Mouse (Mus musculus) kidney, adult 2 months (tissue): ENCODE measurements around the gene St8sia1. TPM values are rescaled to one million over a fixed set of nuclear protein-coding genes. Genes with fewer than 3 reads are reported as not detected.
A peak's percentile ranks its signal among the peaks of the same experiment; 100 is the strongest.

Experiments
- DNase-seq: peaks from one replicate; pipeline ENCODE4 v3.0.0; 2021
- H3K27ac ChIP-seq: fragments of 200-500 bp; 2 replicates; pipeline ENCODE4 v1.5.1; 2012; ENCODE audit warnings: low read depth, low read length, control low read depth, inconsistent platforms; ENCODE audit not compliant: insufficient read depth
- H3K27me3 ChIP-seq: fragments of 200-500 bp; replicated peaks from 2 replicates; pipeline ENCODE4 v1.6.1; 2012; ENCODE audit warnings: mild to moderate bottlenecking, moderate library complexity, low read length, inconsistent platforms; ENCODE audit not compliant: control insufficient read depth, insufficient read depth
- H3K36me3 ChIP-seq: fragments of 200-500 bp; 2 replicates; pipeline ENCODE4 v1.6.1; 2012; ENCODE audit warnings: mild to moderate bottlenecking, moderate library complexity, low read length, inconsistent platforms; ENCODE audit not compliant: control insufficient read depth, insufficient read depth
- H3K4me1 ChIP-seq: fragments of 200-500 bp; 2 replicates; pipeline ENCODE4 v1.6.1; 2011; ENCODE audit warnings: low read length; ENCODE audit not compliant: control insufficient read depth, insufficient read depth
- H3K4me3 ChIP-seq: fragments of 200-500 bp; 2 replicates; pipeline ENCODE4 v1.5.1; 2011; ENCODE audit warnings: mild to moderate bottlenecking, low read depth, low read length, control low read depth; ENCODE audit not compliant: insufficient read depth
- CTCF ChIP-seq: fragments of 200-500 bp; conservative IDR thresholded peaks from 2 replicates; pipeline ENCODE4 v1.5.1; 2011; ENCODE audit warnings: low read depth, mild to moderate bottlenecking, control low read depth, low read length, moderate library complexity, mixed read lengths; ENCODE audit not compliant: insufficient read depth, insufficient read length
- POLR2A ChIP-seq: fragments of 200-500 bp; IDR thresholded peaks from one replicate; pipeline ENCODE4 v1.6.1; 2011; ENCODE audit warnings: low read depth, low read length, control low read depth
- WGBS: fragments of 180-500 bp; shearing (Covaris S2); methylation state at CpG from one replicate; pipeline ENCODE4 v1.1.7; 2018; 5-methylcytosine and 5-hydroxymethylcytosine counted together
- polyA plus RNA-seq: library from polyadenylated mRNA; depleted of rRNA; stranded (reverse); fragments of >200 nt; gene quantifications from 2 replicates; pipeline ENCODE4 v1.2.3, GENCODE M21; 2012

St8sia1 gene
- polyA plus RNA-seq, 1 experiment, result 14.3 TPM

GRCm38 (mm10) chr6:142862265-142862664, 102.0 kb downstream of the St8sia1 start:
- DNase-seq, result no peak
- TF ChIP-seq POLR2A, result no peak
- no peak for TF ChIP-seq CTCF
- 96% methylated on average over 3 of the region's 3 CpGs for WGBS
- Histone ChIP-seq H3K4me1 (peaks cover 8% of the 10 kb centered on the region; the same call in 1 of the 2 replicates), H3K27me3 (no peaks in the 10 kb centered on the region), H3K4me3 (no peak overlapping the region), H3K36me3 (no peaks in the 10 kb centered on the region; the same call in 1 of the 2 replicates), H3K27ac (no peak overlapping the region)

- Histone ChIP-seq H3K36me3 (no peaks in the 10 kb centered on the region; the same call in 1 of the 2 replicates), H3K4me1 (peaks cover 8% of the 10 kb centered on the region; the same call in 1 of the 2 replicates), H3K27me3 (no peaks in the 10 kb centered on the region), H3K4me3 (no peak overlapping the region), H3K27ac (peak overlapping the region; percentile 94)
- DNase-seq, result peak; percentile 75
- 38% methylated on average over 1 of the region's 1 CpGs for WGBS
- TF ChIP-seq CTCF (no peak), POLR2A (no peak)
Observed at GRCm38 (mm10) chr6:142860396-142860795, 103.9 kb downstream of the St8sia1 start.

GRCm38 (mm10) chr6:142859946-142860345, 104.3 kb downstream of the St8sia1 start:
- 56% methylated on average over 4 of the region's 4 CpGs for WGBS

GRCm38 (mm10) chr6:142858937-142859336, 105.3 kb downstream of the St8sia1 start:
- H3K4me3 ChIP-seq, result no peak overlapping the region
- 82% methylated on average over 2 of the region's 2 CpGs for WGBS
- no peak overlapping the region for H3K27ac ChIP-seq
- peaks cover 8% of the 10 kb centered on the region; the same call in 1 of the 2 replicates for H3K4me1 ChIP-seq
- no peaks in the 10 kb centered on the region; the same call in 1 of the 2 replicates for H3K36me3 ChIP-seq
- H3K27me3 ChIP-seq, result no peaks in the 10 kb centered on the region
- DNase-seq, result peak; percentile 57
- TF ChIP-seq POLR2A, result no peak
- peak; percentile 56 for TF ChIP-seq CTCF

More at GRCm38 (mm10) chr6:142859946-142860345, 104.3 kb downstream of the St8sia1 start:
- no peak overlapping the region for H3K4me3 ChIP-seq
- H3K36me3 ChIP-seq, result no peaks in the 10 kb centered on the region; the same call in 1 of the 2 replicates
- no peaks in the 10 kb centered on the region for H3K27me3 ChIP-seq
- H3K4me1 ChIP-seq, result peaks cover 8% of the 10 kb centered on the region; the same call in 1 of the 2 replicates
- TF ChIP-seq CTCF, result no peak
- peak overlapping the region; percentile 88 for H3K27ac ChIP-seq
- DNase-seq, result peak; percentile 76

- H3K4me1 ChIP-seq, result peaks cover 8% of the 10 kb centered on the region; the same call in 1 of the 2 replicates
- H3K4me3 ChIP-seq, result no peak overlapping the region
- 63% methylated on average over 3 of the region's 3 CpGs for WGBS
- no peak overlapping the region for H3K27ac ChIP-seq
- TF ChIP-seq POLR2A (no peak), CTCF (no peak)
- no peaks in the 10 kb centered on the region; the same call in 1 of the 2 replicates for H3K36me3 ChIP-seq
- H3K27me3 ChIP-seq, result no peaks in the 10 kb centered on the region
- no peak for DNase-seq
Observed at GRCm38 (mm10) chr6:142856258-142856874, 107.9 kb downstream of the St8sia1 start.

GRCm38 (mm10) chr6:142855761-142856160, 108.5 kb downstream of the St8sia1 start:
- no peak overlapping the region for H3K27ac ChIP-seq
- no peak for DNase-seq
- peaks cover 4% of the 10 kb centered on the region; the same call in 1 of the 2 replicates for H3K4me1 ChIP-seq
- no peak overlapping the region for H3K4me3 ChIP-seq
- H3K36me3 ChIP-seq, result no peaks in the 10 kb centered on the region; the same call in 1 of the 2 replicates
- no peaks in the 10 kb centered on the region for H3K27me3 ChIP-seq
- TF ChIP-seq CTCF, result no peak
- no peak for TF ChIP-seq POLR2A
- WGBS, result 80% methylated on average over 5 of the region's 5 CpGs

GRCm38 (mm10) chr6:142852419-142853377, 111.6 kb downstream of the St8sia1 start:
- TF ChIP-seq POLR2A (no peak), CTCF (no peak)
- no peak overlapping the region for H3K4me3 ChIP-seq
- no peak for DNase-seq
- no peaks in the 10 kb centered on the region for H3K27me3 ChIP-seq
- whole genome bisulfite sequencing, result 78% methylated on average over 6 of the region's 6 CpGs
- H3K36me3 ChIP-seq, result no peaks in the 10 kb centered on the region; the same call in 1 of the 2 replicates
- H3K27ac ChIP-seq, result no peak overlapping the region
- H3K4me1 ChIP-seq, result no peaks in the 10 kb centered on the region
